Mouse (Mus musculus) liver, embryonic 14.5 days (tissue): ENCODE results near the gene Slc6a18. TPM values are rescaled to one million over a fixed set of nuclear protein-coding genes. Genes with fewer than 3 reads are reported as not detected.

ENCODE experiments used
- ATAC-seq: fragments of 200-750 bp; cut with Nextera tagmentation; 2 replicates; pipeline ENCODE4 v1.8.0; 2017; ENCODE audit warnings: moderate number of reproducible peaks, mild to moderate bottlenecking, moderate library complexity; ENCODE audit not compliant: insufficient read depth
- DNase-seq, 3 experiments: peaks; one replicate each; pipeline ENCODE4 v3.0.0-alpha.2; 2012 to 2013; ENCODE audit warnings: low read depth in 3 of 3, low spot score in 3 of 3
- H3K27ac ChIP-seq: fragments of 300-500 bp; sonication (generic); 2 replicates; pipeline ENCODE4 v1.5.1; 2014; ENCODE audit warnings: moderate library complexity, mild to moderate bottlenecking, control low read depth, inconsistent platforms
- H3K27me3 ChIP-seq: fragments of 300-500 bp; sonication (generic); 2 replicates; pipeline ENCODE4 v1.6.1; 2014; ENCODE audit warnings: mild to moderate bottlenecking, low read length, moderate library complexity; ENCODE audit not compliant: control insufficient read depth, insufficient read depth
- H3K36me3 ChIP-seq: fragments of 300-500 bp; sonication (generic); replicated peaks from 2 replicates; pipeline ENCODE4 v1.6.1; 2014; ENCODE audit warnings: low read depth; ENCODE audit not compliant: control insufficient read depth, insufficient read depth
- H3K4me1 ChIP-seq, 2 experiments: fragments of 200-500 bp in 1 of 2; fragments of 300-500 bp in 1 of 2; sonication (generic) in 1 of 2; replicated peaks; 2 replicates each; pipeline ENCODE4 v1.6.1; 2012 to 2014; ENCODE audit warnings: antibody characterized with exemption in 1 of 2, inconsistent platforms in 1 of 2, low read length in 1 of 2; ENCODE audit not compliant: control insufficient read depth in 2 of 2, insufficient read depth in 2 of 2
- H3K4me2 ChIP-seq: fragments of 300-500 bp; sonication (generic); 2 replicates; pipeline ENCODE4 v1.6.1; 2014; ENCODE audit warnings: low read depth, mild to moderate bottlenecking, control low read depth, moderate library complexity
- H3K4me3 ChIP-seq, 2 experiments: fragments of 200-500 bp in 1 of 2; fragments of 300-500 bp in 1 of 2; sonication (generic) in 1 of 2; 2 replicates each; pipeline ENCODE4 v1.5.1; 2012 to 2014; ENCODE audit warnings: low read depth in 2 of 2, low read length in 2 of 2, mild to moderate bottlenecking in 2 of 2, control low read depth in 1 of 2, inconsistent platforms in 1 of 2, moderate library complexity in 1 of 2; ENCODE audit not compliant: insufficient read depth in 1 of 2
- H3K9ac ChIP-seq: fragments of 300-500 bp; sonication (generic); replicated peaks from 2 replicates; pipeline ENCODE4 v1.6.1; 2014; ENCODE audit warnings: mild to moderate bottlenecking, control low read depth, moderate library complexity
- H3K9me3 ChIP-seq: fragments of 300-500 bp; sonication (generic); 2 replicates; pipeline ENCODE4 v1.6.1; 2016; ENCODE audit warnings: low read length, mixed read lengths; ENCODE audit not compliant: control insufficient read depth
- CTCF ChIP-seq: IDR thresholded peaks from 2 replicates; pipeline ENCODE4 v1.5.1; 2016; ENCODE audit warnings: antibody characterized with exemption, low read depth, control low read depth
- EP300 ChIP-seq: IDR thresholded peaks from 2 replicates; pipeline ENCODE4 v1.6.1; 2016; ENCODE audit warnings: antibody characterized with exemption, low read depth
- WGBS: fragments of 180-500 bp; shearing (Covaris S2); extraction: QIAGEN DNeasy Blood & Tissue Kit; methylation state at CpG from one replicate; pipeline ENCODE4 v1.1.7; 2014; ENCODE audit not compliant: insufficient replicate concordance; 5-methylcytosine and 5-hydroxymethylcytosine counted together
- polyA plus RNA-seq, 2 experiments: library from polyadenylated mRNA; depleted of rRNA in 1 of 2; stranded (reverse) in 1 of 2; unstranded in 1 of 2; fragments of >200 nt; fragmentation: Nextera tagmentation in 1 of 2; extraction: Ambion mirVana in 1 of 2; gene quantifications; 2 replicates each; pipeline versions ENCODE4 v1.2.1 to v1.2.3; 2012 to 2014

Gene Slc6a18
- polyA plus RNA-seq, 2 experiments, result not detected

GRCm38 (mm10) chr13:73626410-73626744 lies 51.4 kb downstream of the Slc6a18 start:
- ATAC-seq (no peak), DNase-seq (no peak)
- 39% methylated on average over 6 of the region's 6 CpGs for WGBS
- Histone ChIP-seq H3K27ac (no peak overlapping the region), H3K27me3 (no peaks in the 10 kb centered on the region), H3K4me1 (peaks cover 0 to 10% of the 10 kb centered on the region in 2 experiments; a peak in 2 of 4 replicates), H3K4me3 (peak overlapping the region; percentile 36 to 51; a peak in 3 of 4 replicates), H3K9me3 (no peaks in the 10 kb centered on the region), H3K36me3 (no peaks in the 10 kb centered on the region), H3K9ac (no peak overlapping the region), H3K4me2 (peak overlapping the region; percentile 66)
- TF ChIP-seq CTCF, result no peak
- TF ChIP-seq EP300, result no peak

- H3K4me1 ChIP-seq, result no peaks in the 10 kb centered on the region
- no peak overlapping the region for H3K4me3 ChIP-seq
- TF ChIP-seq EP300 (no peak), CTCF (peak; percentile 59)
- no peaks in the 10 kb centered on the region for H3K9me3 ChIP-seq
- no peak overlapping the region for H3K4me2 ChIP-seq
- no peaks in the 10 kb centered on the region for H3K27me3 ChIP-seq
- peaks cover 31% of the 10 kb centered on the region for H3K36me3 ChIP-seq
- no peak overlapping the region for H3K9ac ChIP-seq
- DNase-seq, result no peak
- 51% methylated on average over 6 of the region's 6 CpGs for WGBS
- ATAC-seq, result no peak
- no peak overlapping the region for H3K27ac ChIP-seq
These were observed 57.2 kb downstream of the Slc6a18 start for GRCm38 (mm10) chr13:73620637-73621036.

GRCm38 (mm10) chr13:73618406-73618805 lies 59.4 kb downstream of the Slc6a18 start:
- no peak for ATAC-seq
- Histone ChIP-seq H3K9me3 (no peaks in the 10 kb centered on the region), H3K27me3 (no peaks in the 10 kb centered on the region), H3K4me3 (no peak overlapping the region), H3K9ac (no peak overlapping the region), H3K36me3 (peaks cover 36% of the 10 kb centered on the region), H3K4me2 (no peak overlapping the region), H3K27ac (no peak overlapping the region), H3K4me1 (no peaks in the 10 kb centered on the region)
- no peak for TF ChIP-seq CTCF
- WGBS, result 70% methylated on average over 5 of the region's 5 CpGs
- no peak for DNase-seq

Other genes with a start within 250 kb of the Slc6a18 start
- 49.5 and 61.0 TPM in 2 replicates for gene Lpcat1, start 210.8 kb downstream of the Slc6a18 start, polyA plus RNA-seq (2012; rRNA removed)
- 63.7 and 72.5 TPM in 2 replicates for gene Lpcat1, start 210.8 kb downstream of the Slc6a18 start, polyA plus RNA-seq (2014; fragmentation: Nextera tagmentation; extraction: Ambion mirVana)
- 0.59 and 0.63 TPM in 2 replicates for gene Slc6a3, start 141.3 kb downstream of the Slc6a18 start, polyA plus RNA-seq (2012; rRNA removed)
- gene Slc6a3, start 141.3 kb downstream of the Slc6a18 start, polyA plus RNA-seq (2014; fragmentation: Nextera tagmentation; extraction: Ambion mirVana), result 0.75 and 1.4 TPM in 2 replicates
- gene Clptm1l, start 74.0 kb downstream of the Slc6a18 start, polyA plus RNA-seq (2012; rRNA removed), result 53.1 and 57.7 TPM in 2 replicates
- gene Clptm1l, start 74.0 kb downstream of the Slc6a18 start, polyA plus RNA-seq (2014; fragmentation: Nextera tagmentation; extraction: Ambion mirVana), result 58.9 and 67.7 TPM in 2 replicates
- gene Tert, start 51.1 kb downstream of the Slc6a18 start, polyA plus RNA-seq (2012; rRNA removed), result 2.2 and 2.6 TPM in 2 replicates
- gene Tert, start 51.1 kb downstream of the Slc6a18 start, polyA plus RNA-seq (2014; fragmentation: Nextera tagmentation; extraction: Ambion mirVana), result 0.47 and 0.62 TPM in 2 replicates
- 1.2 and 1.4 TPM in 2 replicates for gene Slc6a19, start 26.8 kb upstream of the Slc6a18 start, polyA plus RNA-seq (2012; rRNA removed)
- gene Slc6a19, start 26.8 kb upstream of the Slc6a18 start, polyA plus RNA-seq (2014; fragmentation: Nextera tagmentation; extraction: Ambion mirVana), result 1.0 and 1.2 TPM in 2 replicates
- 9.2 and 9.9 TPM in 2 replicates for gene Slc12a7, start 55.1 kb upstream of the Slc6a18 start, polyA plus RNA-seq (2012; rRNA removed)
- gene Slc12a7, start 55.1 kb upstream of the Slc6a18 start, polyA plus RNA-seq (2014; fragmentation: Nextera tagmentation; extraction: Ambion mirVana), result 7.8 and 9.8 TPM in 2 replicates
- gene Nkd2, start 169.6 kb upstream of the Slc6a18 start, polyA plus RNA-seq (2012; rRNA removed), result 0.09 and 0.19 TPM in 2 replicates
- 0.09 and 0.15 TPM in 2 replicates for gene Nkd2, start 169.6 kb upstream of the Slc6a18 start, polyA plus RNA-seq (2014; fragmentation: Nextera tagmentation; extraction: Ambion mirVana)